Comparison of ENCODE assay signal across 18 mouse cellular contexts in genomic region chr12:77756021-77756420, GRCm38 (mm10).
DNase-seq lines count a peak whose midpoint lies in the region; ATAC-seq and TF ChIP-seq lines count a peak whose summit lies in the region.
"Had no signal": no experiment of that assay in that cellular context is flagged by ENCODE, and none has a peak within 500 bp of the region (broad histone marks: within the 10 kb centered on the region; RNA-seq: fewer than 3 reads in every experiment).

No protein-coding gene starts in this region.

- H3K4me2 ChIP-seq in heart, embryonic 11.5 days = no peak overlapping the region
- H3K4me2 ChIP-seq: embryonic facial prominence, embryonic 13.5 days; forebrain, embryonic 13.5 days; hindbrain, embryonic 12.5 days had no signal

- no peak for TF ChIP-seq CTCF in brain, embryonic 14.5 days (IDR thresholded peaks at IDR 0.05; ENCODE audit: borderline replicate concordance, extremely low read depth, insufficient read depth, insufficient read length)

- no peak overlapping the region for H3K4me3 ChIP-seq in heart, embryonic 11.5 days (ENCODE audit: low read depth, low read length)
- H3K4me3 ChIP-seq: embryonic facial prominence, embryonic 13.5 days; forebrain, embryonic 13.5 days; hindbrain, embryonic 12.5 days had no signal

- peak; percentile 94 for DNase-seq in heart, adult 11 months
- peak; percentile 42 for DNase-seq in kidney, postnatal 10 days
- no peak for DNase-seq in kidney, adult 8-10 months
- DNase-seq in brain, embryonic 14.5 days (ENCODE audit: low read depth) = peak; percentile 54
- DNase-seq in heart, postnatal 4 days = peak; percentile 9
- DNase-seq in liver = no peak
- DNase-seq: adrenal gland, postnatal 10 days; cerebellum, adult 11-12 months; cerebellum, adult 9-10 months; cerebellum, postnatal 25 days; forebrain, postnatal 0 days; gastrocnemius, postnatal 14 days had no signal

- 21% methylated on average over 7 of the region's 7 CpGs for WGBS in heart, embryonic 11.5 days (ENCODE audit: insufficient replicate concordance)

- no peaks in the 10 kb centered on the region for H3K27me3 ChIP-seq in heart, embryonic 11.5 days (ENCODE audit: control insufficient read depth, insufficient read depth, low read length)
- H3K27me3 ChIP-seq: embryonic facial prominence, embryonic 13.5 days; forebrain, embryonic 13.5 days; hindbrain, embryonic 12.5 days had no signal

- H3K27ac ChIP-seq in heart, embryonic 11.5 days (ENCODE audit: low read depth, low read length) = no peak overlapping the region
- H3K27ac ChIP-seq: embryonic facial prominence, embryonic 13.5 days; forebrain, embryonic 13.5 days; hindbrain, embryonic 12.5 days had no signal

- no peaks in the 10 kb centered on the region for H3K36me3 ChIP-seq in heart, embryonic 11.5 days (ENCODE audit: control insufficient read depth, insufficient read depth, low read length)
- H3K36me3 ChIP-seq: embryonic facial prominence, embryonic 13.5 days; hindbrain, embryonic 12.5 days had no signal

- TF ChIP-seq POLR2A in brain, embryonic 14.5 days (IDR thresholded peaks at IDR 0.05; ENCODE audit: borderline replicate concordance, extremely low read depth, insufficient read depth, insufficient read length, poor library complexity, severe bottlenecking) = no peak

- no peaks in the 10 kb centered on the region; the same call in 1 of the 2 replicates for H3K4me1 ChIP-seq in heart, embryonic 11.5 days (ENCODE audit: control insufficient read depth, insufficient read depth, low read length)
- H3K4me1 ChIP-seq: embryonic facial prominence, embryonic 13.5 days; forebrain, embryonic 13.5 days; hindbrain, embryonic 12.5 days had no signal

- H3K9ac ChIP-seq in heart, embryonic 11.5 days (ENCODE audit: low read depth, low read length) = no peak overlapping the region
- H3K9ac ChIP-seq: embryonic facial prominence, embryonic 13.5 days; forebrain, embryonic 13.5 days; forebrain, postnatal 0 days; hindbrain, embryonic 12.5 days had no signal

- ATAC-seq in heart, embryonic 11.5 days (replicated peaks; ENCODE audit: insufficient number of reproducible peaks, low FRiP score, low TSS enrichment) = no peak
- ATAC-seq: forebrain, embryonic 13.5 days; forebrain, postnatal 0 days; hindbrain, embryonic 16.5 days; inflammation-experienced regulatory T-cells, adult 6 months had no signal

- H3K9me3 ChIP-seq in heart, embryonic 11.5 days (replicated peaks; ENCODE audit: control insufficient read depth, low read length) = no peaks in the 10 kb centered on the region
- H3K9me3 ChIP-seq: embryonic facial prominence, embryonic 13.5 days; forebrain, embryonic 13.5 days; hindbrain, embryonic 12.5 days had no signal

Comparison
In these comparisons a context has a peak if more than half of its experiments do, and no peak if none do; other contexts are left out.
1. DNase-seq: peak in heart, adult 11 months (single experiment), kidney, postnatal 10 days (single experiment), brain, embryonic 14.5 days (single experiment) and heart, postnatal 4 days (single experiment); none in kidney, adult 8-10 months (0 of 2) and liver (single experiment).